Mouse (Mus musculus): ENCODE measurements at regions not wholly inside any gene's neighbourhood (a gene's known extent, or its start where the extent isn't known, plus 50 kb on each side); places are given as distances from the start of the nearest gene placed in this dataset.

GRCm38 (mm10) chr8:81079887-81080300, 65.2 kb upstream of the Usp38 start:
- no peak overlapping the region for H3K9ac ChIP-seq
- 32% methylated on average over 8 of the region's 8 CpGs for WGBS
- peak; percentile 73; the same call in 1 of the 2 replicates for ATAC-seq (ENCODE audit: low FRiP score, low read depth)

GRCm38 (mm10) chr8:81069080-81069840, 54.5 kb upstream of the Usp38 start:
- H3K4me1 ChIP-seq: no peaks in the 10 kb centered on the region
- H3K27ac ChIP-seq: no peak overlapping the region
- no peaks in the 10 kb centered on the region for H3K27me3 ChIP-seq
- no peak overlapping the region for H3K4me3 ChIP-seq
- H3K9me3 ChIP-seq: no peaks in the 10 kb centered on the region
- H3K4me2 ChIP-seq (replicated peaks): no peak overlapping the region
- ATAC-seq (ENCODE audit: low FRiP score, low read depth): no peak
- H3K36me3 ChIP-seq: no peaks in the 10 kb centered on the region
- H3K9ac ChIP-seq: no peak overlapping the region
- WGBS: 81% methylated on average over 5 of the region's 5 CpGs

More at GRCm38 (mm10) chr8:81079887-81080300, 65.2 kb upstream of the Usp38 start:
- Histone ChIP-seq H3K4me2 (replicated peaks) (no peak overlapping the region; the same call in 1 of the 2 replicates), H3K27me3 (no peaks in the 10 kb centered on the region), H3K9me3 (no peaks in the 10 kb centered on the region), H3K27ac (no peak overlapping the region), H3K4me3 (no peak overlapping the region), H3K4me1 (peaks cover 22% of the 10 kb centered on the region), H3K36me3 (no peaks in the 10 kb centered on the region)

- Histone ChIP-seq H3K4me1 (no peaks in the 10 kb centered on the region), H3K27me3 (no peaks in the 10 kb centered on the region), H3K4me3 (no peak overlapping the region), H3K27ac (no peak overlapping the region), H3K9ac (no peak overlapping the region), H3K9me3 (no peaks in the 10 kb centered on the region), H3K36me3 (no peaks in the 10 kb centered on the region), H3K4me2 (replicated peaks) (no peak overlapping the region)
- no peak for ATAC-seq (ENCODE audit: low FRiP score, low read depth)
- 73% methylated on average over 3 of the region's 3 CpGs for WGBS
These were observed 53.8 kb upstream of the Usp38 start for GRCm38 (mm10) chr8:81068519-81068918.

GRCm38 (mm10) chr8:81066765-81067164, 52.0 kb upstream of the Usp38 start:
- Histone ChIP-seq H3K27ac (no peak overlapping the region), H3K4me2 (replicated peaks) (no peak overlapping the region), H3K36me3 (no peaks in the 10 kb centered on the region), H3K9ac (no peak overlapping the region), H3K4me1 (no peaks in the 10 kb centered on the region), H3K9me3 (no peaks in the 10 kb centered on the region), H3K27me3 (no peaks in the 10 kb centered on the region), H3K4me3 (no peak overlapping the region)
- 87% methylated on average over 2 of the region's 2 CpGs for WGBS
- no peak for ATAC-seq (ENCODE audit: low FRiP score, low read depth)
